Mouse (Mus musculus) liver, embryonic 18 days (tissue): Measurements from ENCODE around the gene Slc7a5. TPM values are rescaled to one million over a fixed set of nuclear protein-coding genes. Genes with fewer than 3 reads are reported as not detected.

Source experiments
- polyA plus RNA-seq: library from polyadenylated mRNA; depleted of rRNA; stranded (reverse); fragments of >200 nt; gene quantifications from 2 replicates; pipeline ENCODE4 v1.2.3, GENCODE M21; 2012; rRNA removed

Gene Slc7a5
- 15.8 and 16.0 TPM in 2 replicates for polyA plus RNA-seq

GRCm38 (mm10) chr8:121907587-121908248 lies at the start of gene Slc7a5:
Gene Slc7a5, minus strand, starts transcription at chr8:121907694.

GRCm38 (mm10) chr8:121949222-121949800 lies 41.8 kb upstream of the Slc7a5 start, which contains the start of gene Banp:
Gene Banp, plus strand, starts transcription at chr8:121949750.

DNA sequence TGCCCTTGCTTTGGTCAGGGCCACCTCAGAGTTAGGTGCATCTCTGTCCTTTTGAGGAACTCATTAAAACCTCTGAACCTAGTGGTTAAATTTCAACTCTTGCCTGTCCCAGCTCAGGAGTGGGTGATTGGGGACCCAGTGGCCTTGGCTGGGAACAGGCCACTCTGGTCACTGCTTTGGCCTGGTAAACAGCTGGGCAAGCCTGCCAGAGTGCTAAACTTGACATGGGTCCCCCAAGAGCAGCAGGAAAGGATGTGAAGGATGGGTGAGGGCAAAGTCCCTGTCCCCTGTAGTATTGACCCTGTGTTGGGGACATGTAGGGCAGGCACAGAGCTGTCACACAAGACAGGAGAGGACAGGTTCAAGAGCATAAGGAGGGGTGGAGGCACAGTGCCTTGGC lies 37.3 kb upstream of the Slc7a5 start, which contains the start of gene Car5a:
Car5a (minus strand) TSS at position 74 of the 400 bp plus-strand sequence.

Other genes with a start within 250 kb of the Slc7a5 start
- gene Jph3, start 178.1 kb downstream of the Slc7a5 start, polyA plus RNA-seq: not detected in 2 replicates
- 11.1 and 11.7 TPM in 2 replicates for gene Klhdc4, start 78.1 kb downstream of the Slc7a5 start, polyA plus RNA-seq
- gene Car5a, start 37.2 kb upstream of the Slc7a5 start, polyA plus RNA-seq: 8.6 and 9.2 TPM in 2 replicates
- gene Banp, start 42.1 kb upstream of the Slc7a5 start, polyA plus RNA-seq: 17.2 and 19.5 TPM in 2 replicates